Mouse (Mus musculus): Measurements from ENCODE around the gene App.

Gene App

GRCm38 (mm10) chr16:85121983-85122382 lies 51.6 kb downstream of the App start:
- no peak for DNase-seq (ENCODE audit: low read depth, low spot score)

DNA sequence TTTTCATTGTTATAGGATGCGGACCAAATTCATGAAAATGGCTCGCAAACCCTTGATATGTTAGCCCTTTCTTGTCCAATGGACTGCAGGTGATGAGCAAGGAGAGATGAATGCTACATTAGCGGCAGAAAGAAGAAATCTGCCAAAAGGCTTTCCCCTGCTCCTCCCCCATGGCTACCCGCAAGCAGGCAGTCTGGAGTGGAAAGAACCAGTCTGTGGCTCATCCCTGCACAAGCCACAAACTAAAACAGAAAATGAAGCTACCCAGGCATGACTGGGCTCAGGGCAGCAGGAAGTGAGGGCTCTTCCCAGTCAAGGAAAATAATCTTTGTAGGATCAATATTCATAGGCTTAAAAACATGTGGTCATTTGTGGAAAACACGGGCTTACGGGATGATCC lies 54.6 kb downstream of the App start:
- DNase-seq (ENCODE audit: low read depth, low spot score): no peak

- DNase-seq (ENCODE audit: low read depth, low spot score): no peak
Observed at GRCm38 (mm10) chr16:85117541-85117940, 56.0 kb downstream of the App start.

GRCm38 (mm10) chr16:85115837-85116236 lies 57.7 kb downstream of the App start:
- DNase-seq (ENCODE audit: low read depth, low spot score): peak; percentile 59

GRCm38 (mm10) chr16:85114742-85115141 lies 58.8 kb downstream of the App start:
- DNase-seq (ENCODE audit: low read depth, low spot score): no peak

GRCm38 (mm10) chr16:85113941-85114340 lies 59.6 kb downstream of the App start:
- DNase-seq (ENCODE audit: low read depth, low spot score): no peak

- no peak for DNase-seq (ENCODE audit: low read depth, low spot score)
Observed at GRCm38 (mm10) chr16:85112254-85112653, 61.3 kb downstream of the App start.

DNA sequence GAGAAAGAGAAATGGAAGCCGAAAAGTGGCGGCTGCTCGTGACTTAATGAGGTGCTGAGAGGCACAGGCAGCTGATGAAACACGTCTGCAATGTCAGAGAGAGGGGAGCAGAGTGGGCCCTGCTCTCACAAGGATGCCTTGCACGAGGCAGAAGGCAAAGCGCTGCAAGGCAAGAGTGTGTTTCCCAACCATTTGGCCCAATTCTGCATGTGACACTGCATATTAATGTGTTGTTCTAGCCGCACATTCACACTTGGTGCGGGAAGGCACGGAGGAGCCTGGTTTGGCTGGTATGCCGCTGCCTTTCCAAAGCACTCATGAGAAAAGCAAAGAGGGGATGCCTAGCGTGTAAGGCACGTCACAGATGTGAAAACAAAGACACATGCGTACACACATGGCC lies 63.1 kb downstream of the App start:
- DNase-seq (ENCODE audit: low read depth, low spot score): peak; percentile 59

GRCm38 (mm10) chr16:85108486-85108885 lies 65.1 kb downstream of the App start:
- DNase-seq (ENCODE audit: low read depth, low spot score): no peak

DNA sequence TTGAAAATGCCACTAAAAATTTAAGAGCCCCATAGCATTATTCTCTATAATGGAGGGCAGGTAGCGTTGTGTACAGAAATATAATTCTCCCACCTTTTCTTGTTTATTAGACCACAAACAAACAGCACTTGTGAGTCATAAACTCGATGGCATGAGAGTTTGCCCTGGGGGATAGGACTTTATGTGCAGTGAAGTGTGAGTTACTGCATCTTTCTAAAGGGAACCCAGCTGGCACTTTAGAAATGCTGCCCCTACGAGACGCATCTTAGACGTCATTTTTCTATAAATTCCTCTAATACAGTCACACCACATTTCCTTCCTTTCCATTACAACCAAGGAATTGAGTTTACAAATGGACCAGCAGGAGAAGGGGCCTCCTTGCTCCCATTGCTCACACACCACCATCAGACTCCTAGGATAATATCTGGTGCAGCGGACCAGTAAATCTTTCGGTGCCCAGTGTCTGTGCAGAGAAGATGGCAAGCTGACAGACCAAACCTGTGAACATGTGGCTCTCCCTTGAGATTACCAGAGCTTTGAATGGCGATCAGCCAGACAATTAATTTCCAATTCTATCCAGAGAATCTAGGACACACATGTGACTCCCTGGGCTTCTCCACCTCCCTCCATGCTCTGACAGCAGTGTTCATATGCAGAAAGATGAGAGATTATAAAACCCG lies 66.8 kb downstream of the App start:
- no peak for DNase-seq (ENCODE audit: low read depth, low spot score)

DNA sequence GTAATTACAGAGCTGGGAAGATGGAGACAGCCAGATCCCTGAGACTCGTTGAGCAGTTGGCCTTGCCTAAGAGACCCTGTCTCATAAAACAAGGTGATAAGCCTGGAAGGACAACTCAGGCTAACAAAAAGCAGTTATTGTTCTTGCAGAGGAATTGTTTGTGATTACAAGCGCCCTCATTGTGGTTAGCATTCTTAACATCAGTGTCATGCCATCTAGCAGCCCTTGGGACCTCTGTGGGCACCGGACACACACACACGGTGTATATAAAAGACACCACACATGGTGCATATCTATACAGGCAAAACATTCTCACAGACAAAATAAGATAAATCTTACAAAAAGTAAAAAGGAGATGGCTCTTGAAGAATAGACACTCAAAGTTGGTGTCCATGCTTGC lies 68.0 kb downstream of the App start:
- DNase-seq (ENCODE audit: low read depth, low spot score): no peak

GRCm38 (mm10) chr16:85103116-85103787 lies 70.3 kb downstream of the App start:
- no peak for DNase-seq (ENCODE audit: low read depth, low spot score)

DNA sequence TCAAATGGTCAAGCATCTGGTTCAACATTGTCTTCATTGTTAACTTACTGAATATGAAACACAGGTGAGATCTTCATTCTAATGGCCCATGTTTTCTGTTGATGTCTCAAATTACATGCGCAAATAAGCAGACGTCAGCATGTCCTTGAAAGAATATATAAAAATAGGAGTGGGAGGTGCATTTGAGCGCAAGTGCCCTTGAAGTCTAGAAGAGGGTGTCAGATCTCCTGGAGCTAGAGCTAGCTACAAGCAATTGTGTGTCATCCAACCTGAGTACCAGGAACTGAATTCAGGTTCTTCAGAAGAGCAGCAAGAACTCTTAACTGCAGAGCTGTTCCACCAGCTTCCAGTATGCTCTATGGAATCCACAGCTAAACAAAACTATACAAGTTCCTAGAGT lies 72.0 kb downstream of the App start:
- no peak for DNase-seq (ENCODE audit: low read depth, low spot score)

GRCm38 (mm10) chr16:85100806-85101205 lies 72.8 kb downstream of the App start:
- DNase-seq (ENCODE audit: low read depth, low spot score): no peak

GRCm38 (mm10) chr16:85099487-85099886 lies 74.1 kb downstream of the App start:
- DNase-seq (ENCODE audit: low read depth, low spot score): no peak

DNA sequence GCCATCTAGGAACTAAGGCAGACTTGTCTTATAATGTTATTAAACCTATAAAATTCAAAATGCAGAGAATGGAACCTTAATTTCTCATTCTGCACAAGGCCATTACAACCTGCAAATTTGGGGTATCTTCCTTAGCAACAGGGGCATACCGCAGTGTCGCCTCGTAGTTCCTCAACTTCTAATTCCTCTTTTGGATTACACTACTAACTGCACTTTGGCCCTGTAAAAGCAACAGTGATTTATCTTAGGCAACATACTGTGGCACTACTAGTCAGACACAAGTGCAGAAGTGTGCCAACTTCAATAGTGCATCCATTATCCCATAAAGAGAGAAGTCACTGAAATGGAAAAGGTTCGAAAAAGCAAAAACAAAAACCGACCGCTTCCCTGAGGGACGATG lies 74.5 kb downstream of the App start:
- no peak for DNase-seq (ENCODE audit: low read depth, low spot score)

DNA sequence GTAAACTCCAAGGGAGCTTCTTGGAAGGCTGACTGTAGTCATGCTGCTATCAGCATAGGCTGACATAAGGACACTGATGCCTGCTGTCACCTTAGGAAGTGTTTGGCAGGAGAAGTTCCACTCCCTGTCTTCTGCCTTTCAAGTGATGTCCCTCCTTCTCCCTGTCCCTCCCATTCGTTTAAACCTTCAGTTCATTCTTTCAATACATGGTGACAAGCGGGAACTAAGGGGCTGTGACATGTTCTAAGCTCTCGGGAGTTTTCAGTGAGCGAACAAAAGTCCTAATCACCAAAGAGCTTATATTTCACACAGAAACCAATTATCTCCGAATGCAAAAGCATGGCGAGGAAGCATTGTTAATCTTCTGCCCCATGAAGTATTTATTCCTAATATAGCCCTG lies 77.2 kb downstream of the App start:
- no peak for DNase-seq (ENCODE audit: low read depth, low spot score)

DNA sequence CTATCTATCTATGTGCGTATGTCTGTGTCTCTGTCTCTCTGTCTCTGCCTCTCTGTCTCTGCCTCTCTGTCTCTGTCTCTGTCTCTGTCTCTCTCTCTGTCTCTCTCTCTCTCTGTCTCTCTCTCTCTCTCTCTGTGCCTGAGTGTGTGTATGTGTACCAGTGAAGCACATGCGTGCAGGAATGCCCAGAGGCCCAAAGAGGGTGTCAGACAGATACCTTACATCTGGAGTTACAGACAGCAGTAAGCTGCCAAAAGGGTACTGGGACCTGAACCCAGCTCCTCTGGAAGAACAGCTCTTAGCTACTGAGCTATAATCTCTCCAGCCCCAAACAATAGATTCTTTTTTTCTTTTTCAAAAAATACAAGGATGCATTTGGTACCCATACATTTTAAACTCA lies 77.6 kb downstream of the App start:
- DNase-seq (ENCODE audit: low read depth, low spot score): no peak

DNA sequence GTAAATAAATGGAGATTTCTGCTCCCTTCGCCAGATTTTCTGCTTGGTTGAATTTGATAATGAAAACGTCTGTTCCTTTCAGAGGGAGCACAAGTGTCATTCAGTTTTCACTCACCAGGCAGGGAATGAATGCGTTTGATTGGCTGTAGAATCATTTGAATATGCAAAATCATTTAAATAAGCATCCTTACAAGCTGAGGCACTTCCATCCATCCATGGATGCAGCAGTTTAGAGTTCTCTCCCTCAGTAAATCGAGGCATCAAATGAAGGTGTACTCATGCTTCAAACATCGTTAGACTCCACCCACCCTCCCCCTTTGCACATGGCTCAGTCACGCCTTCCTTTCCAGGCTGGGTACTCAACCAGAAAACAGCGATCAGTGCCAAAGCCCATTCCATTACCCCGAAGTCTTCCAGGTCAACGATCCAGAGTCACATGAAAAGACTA lies 80.9 kb downstream of the App start:
- DNase-seq (ENCODE audit: low read depth, low spot score): no peak

GRCm38 (mm10) chr16:85092183-85092582 lies 81.4 kb downstream of the App start:
- DNase-seq (ENCODE audit: low read depth, low spot score): no peak

GRCm38 (mm10) chr16:85090992-85091391 lies 82.6 kb downstream of the App start:
- no peak for DNase-seq (ENCODE audit: low read depth, low spot score)

GRCm38 (mm10) chr16:85088126-85088525 lies 85.4 kb downstream of the App start:
- no peak for DNase-seq (ENCODE audit: low read depth, low spot score)

- DNase-seq (ENCODE audit: low read depth, low spot score): no peak
Observed at GRCm38 (mm10) chr16:85086303-85086702, 87.3 kb downstream of the App start.

Measured in telencephalon, adult 2 months (tissue).